28 mouse cellular contexts compared by ENCODE assay signal in genomic region chr6:149168436-149168835, GRCm38 (mm10). TPM values are rescaled to one million over a fixed set of nuclear protein-coding genes. Genes with fewer than 3 reads are reported as not detected.
DNase-seq lines count a peak whose midpoint lies in the region; ATAC-seq and TF ChIP-seq lines count a peak whose summit lies in the region.
"Had no signal": no experiment of that assay in that cellular context is flagged by ENCODE, and none has a peak within 500 bp of the region (broad histone marks: within the 10 kb centered on the region; RNA-seq: fewer than 3 reads in every experiment).

No protein-coding gene starts in this region.

- peak; percentile 31; the same call in 1 of the 2 replicates for ATAC-seq in erythroblast, adult 5-6 weeks (replicated peaks; ENCODE audit: low FRiP score, poor library complexity, severe bottlenecking)
- ATAC-seq in megakaryocyte progenitor cell, adult 5-6 weeks (replicated peaks; ENCODE audit: poor library complexity): 0 out of 2 replicates have a peak, but pooled peaks have one; percentile 34
- peak; percentile 77 for ATAC-seq in megakaryocyte-erythroid progenitor cell, adult 5-6 weeks (replicated peaks; ENCODE audit: low FRiP score, low TSS enrichment, poor library complexity, severe bottlenecking)
- ATAC-seq: activated CD4-positive, CD25-positive, alpha-beta regulatory T cell, adult 4 months; CD4-positive, CD25-positive, alpha-beta regulatory T cell, adult 4 months; Patski had no signal

- no peaks in the 10 kb centered on the region for H3K79me2 ChIP-seq in liver, adult 2 months (ENCODE audit: control insufficient read depth, insufficient read depth, low read length)

- no peak overlapping the region for H3K4me3 ChIP-seq in liver, adult 2 months (ENCODE audit: insufficient read depth, low read depth, low read length)
- H3K4me3 ChIP-seq in kidney, adult 2 months (ENCODE audit: insufficient read depth, low read depth, low read length): no peak overlapping the region

- TF ChIP-seq POLR2A in liver, adult 2 months (IDR thresholded peaks at IDR 0.05; ENCODE audit: extremely low read depth, insufficient read depth, low read length): peak; percentile 52; the same call in 1 of the 2 replicates
- TF ChIP-seq POLR2A in kidney, adult 2 months (IDR thresholded peaks at IDR 0.05; ENCODE audit: low read depth, low read length): no peak

- WGBS in liver, adult 2 months: 60% methylated on average over 2 of the region's 2 CpGs
- WGBS in kidney, adult 2 months: 97% methylated on average over 2 of the region's 2 CpGs

- H3K36me3 ChIP-seq in liver, adult 2 months (ENCODE audit: control insufficient read depth, insufficient read depth, low read length): peaks cover 14% of the 10 kb centered on the region
- H3K36me3 ChIP-seq in kidney, adult 2 months (ENCODE audit: control insufficient read depth, insufficient read depth, low read length): peaks cover 12% of the 10 kb centered on the region; the same call in 1 of the 2 replicates

- peak; percentile 83 for DNase-seq in liver, adult 2 months (ENCODE audit: extremely low read depth, low read depth, low spot score)
- DNase-seq in liver: no peak
- no peak for DNase-seq in urinary bladder, postnatal 14 days (ENCODE audit: low spot score)
- DNase-seq in kidney, adult 8-10 months: no peak
- no peak for DNase-seq in kidney, adult 2 months
- DNase-seq: adrenal gland, adult 2 months; adrenal gland, adult 8-10 months; adrenal gland, postnatal 10 days; adrenal gland, postnatal 14 days; adrenal gland, postnatal 25 days; adrenal gland, postnatal 36 days; B cell, adult 2 months; cerebellum, adult 11 months; cerebellum, adult 11-12 months had no signal

- H3K27me3 ChIP-seq in liver, adult 2 months (ENCODE audit: control insufficient read depth, insufficient read depth, low read length): no peaks in the 10 kb centered on the region
- H3K27me3 ChIP-seq in kidney, adult 2 months (replicated peaks; ENCODE audit: control insufficient read depth, insufficient read depth, low read length): no peaks in the 10 kb centered on the region
- H3K27me3 ChIP-seq: CH12.LX, Patski had no signal

- peak overlapping the region; percentile 39; the same call in 1 of the 2 replicates for H3K9ac ChIP-seq in liver, adult 2 months (ENCODE audit: low read depth, low read length)

- H3K27ac ChIP-seq in liver, adult 2 months (replicated peaks; ENCODE audit: insufficient read depth, low read depth, low read length): peak overlapping the region; percentile 73
- no peak overlapping the region for H3K27ac ChIP-seq in kidney, adult 2 months (ENCODE audit: insufficient read depth, low read depth, low read length)

- H3K4me1 ChIP-seq in liver, adult 2 months (ENCODE audit: control insufficient read depth, insufficient read depth, low read length): peaks cover 4% of the 10 kb centered on the region
- no peaks in the 10 kb centered on the region for H3K4me1 ChIP-seq in kidney, adult 2 months (ENCODE audit: control insufficient read depth, insufficient read depth, low read length)

- no peak for TF ChIP-seq CTCF in liver, adult 2 months (IDR thresholded peaks at IDR 0.05; ENCODE audit: low read depth, low read length)
- TF ChIP-seq CTCF in kidney, adult 2 months (conservative IDR thresholded peaks at IDR 0.05; ENCODE audit: insufficient read depth, insufficient read length, low read depth, low read length): no peak

RNA-seq across cellular contexts. Expression of gene Amn1, which starts 20.1 kb away (rescaled TPM):
- total RNA-seq in liver, adult 2 months (2014; rRNA removed): 7.9 and 12.2 TPM in 2 replicates
- polyA plus RNA-seq in liver, adult 2 months (2012; rRNA removed): 4.2 and 4.3 TPM in 2 replicates
- total RNA-seq in erythroblast, adult 5-6 weeks (2015; ENCODE audit: low replicate concordance): 19.4 and 26.5 TPM in 2 replicates
- total RNA-seq in erythroblast, adult 5-6 weeks (2017; ENCODE audit: low replicate concordance): 11.9 and 14.4 TPM in 2 replicates
- 7.7 and 11.9 TPM in 2 replicates for total RNA-seq in megakaryocyte progenitor cell, adult 5-6 weeks (2015)
- total RNA-seq in megakaryocyte progenitor cell, adult 5-6 weeks (2017): 9.5 and 13.0 TPM in 2 replicates
- total RNA-seq in megakaryocyte-erythroid progenitor cell, adult 5-6 weeks (2014; fragmentation: Nextera tagmentation): 7.7 and 18.7 TPM in 2 replicates
- 2.6 and 8.6 TPM in 2 replicates for total RNA-seq in megakaryocyte-erythroid progenitor cell, adult 5-6 weeks (2017)
- 7.2 and 9.8 TPM in 2 replicates for polyA plus RNA-seq in kidney, adult 2 months (2012; rRNA removed)

RNA-seq across cellular contexts. Expression of gene Etfbkmt, which starts 28.8 kb away (rescaled TPM):
- total RNA-seq in liver, adult 2 months (2014; rRNA removed): 25.3 and 31.0 TPM in 2 replicates
- 3.9 and 15.6 TPM in 2 replicates for polyA plus RNA-seq in liver, adult 2 months (2012; rRNA removed)
- total RNA-seq in erythroblast, adult 5-6 weeks (2015; ENCODE audit: low replicate concordance): 37.7 and 39.5 TPM in 2 replicates
- total RNA-seq in erythroblast, adult 5-6 weeks (2017; ENCODE audit: low replicate concordance): 35.9 and 48.9 TPM in 2 replicates
- 8.2 and 21.1 TPM in 2 replicates for total RNA-seq in megakaryocyte progenitor cell, adult 5-6 weeks (2015)
- 6.9 and 10.8 TPM in 2 replicates for total RNA-seq in megakaryocyte progenitor cell, adult 5-6 weeks (2017)
- 15.1 and 18.6 TPM in 2 replicates for total RNA-seq in megakaryocyte-erythroid progenitor cell, adult 5-6 weeks (2014; fragmentation: Nextera tagmentation)
- 25.2 and 28.4 TPM in 2 replicates for total RNA-seq in megakaryocyte-erythroid progenitor cell, adult 5-6 weeks (2017)
- 12.5 and 16.1 TPM in 2 replicates for polyA plus RNA-seq in kidney, adult 2 months (2012; rRNA removed)

RNA-seq across cellular contexts. Expression of gene Gm10203, which starts 38.5 kb away (rescaled TPM):
- total RNA-seq in liver, adult 2 months (2014; rRNA removed): not detected in 2 replicates
- not detected in 2 replicates for polyA plus RNA-seq in liver, adult 2 months (2012; rRNA removed)
- not detected in 2 replicates for total RNA-seq in erythroblast, adult 5-6 weeks (2015; ENCODE audit: low replicate concordance)
- not detected in 2 replicates for total RNA-seq in erythroblast, adult 5-6 weeks (2017; ENCODE audit: low replicate concordance)
- not detected in 2 replicates for total RNA-seq in megakaryocyte progenitor cell, adult 5-6 weeks (2015)
- not detected in 2 replicates for total RNA-seq in megakaryocyte progenitor cell, adult 5-6 weeks (2017)
- not detected in 2 replicates for total RNA-seq in megakaryocyte-erythroid progenitor cell, adult 5-6 weeks (2014; fragmentation: Nextera tagmentation)
- total RNA-seq in megakaryocyte-erythroid progenitor cell, adult 5-6 weeks (2017): not detected in 2 replicates
- polyA plus RNA-seq in kidney, adult 2 months (2012; rRNA removed): not detected in 2 replicates
- total RNA-seq: adrenal gland, adult 18-20 months; adrenal gland, adult 2 months; adrenal gland, adult 8-10 months; adrenal gland, postnatal 10 days; adrenal gland, postnatal 14 days; adrenal gland, postnatal 25 days; adrenal gland, postnatal 36 days; adrenal gland, postnatal 4 days; CH12.LX; ES-E14; G1E; MEL had no signal
- polyA plus RNA-seq: activated CD4-positive, CD25-positive, alpha-beta regulatory T cell, adult 4 months; adrenal gland, adult 2 months; brain, embryonic 14.5 days; C2C12; CD4-positive, CD25-positive, alpha-beta regulatory T cell, adult 4 months; G1E; Patski had no signal
